In genomic region chr1:135452259-135452658, GRCm38 (mm10) we compare ENCODE assay signal across 8 mouse cellular contexts. TPM values are rescaled to one million over a fixed set of nuclear protein-coding genes. Genes with fewer than 3 reads are reported as not detected.
A peak's percentile ranks its signal among the peaks of the same experiment; 100 is the strongest.
DNase-seq lines count a peak whose midpoint lies in the region; ATAC-seq and TF ChIP-seq lines count a peak whose summit lies in the region.

No protein-coding gene starts in this region.

- TF ChIP-seq CTCF in heart, postnatal 0 days (IDR thresholded peaks at IDR 0.05; ENCODE audit: low read depth), result peak; percentile 38

- no peak for DNase-seq in heart, postnatal 0 days (ENCODE audit: low spot score)
- no peak for DNase-seq in heart, embryonic 10.5 days (ENCODE audit: low spot score)
- DNase-seq in right cerebral cortex, adult 2 months (ENCODE audit: low spot score in 2 of 2), result peak; percentile 51 to 70
- DNase-seq in right cerebral cortex, adult 18-20 months, result no peak
- DNase-seq in embryo, embryonic 10.5 days (ENCODE audit: low spot score), result peak; percentile 63
- DNase-seq in urinary bladder, postnatal 36 days (ENCODE audit: low spot score in 2 of 2), result no peak
- DNase-seq in adrenal gland, adult 2 months, result no peak

- TF ChIP-seq EP300 in heart, postnatal 0 days (IDR thresholded peaks at IDR 0.05; ENCODE audit: low read depth), result no peak

- no peak overlapping the region for H3K4me2 ChIP-seq in heart, postnatal 0 days (ENCODE audit: low read depth, low read length)
- H3K4me2 ChIP-seq in myocyte (ENCODE audit: low read depth), result no peak overlapping the region

- H3K79me2 ChIP-seq in myocyte (ENCODE audit: control insufficient read depth, insufficient read depth), result no peaks in the 10 kb centered on the region

- no peak overlapping the region for H3K4me3 ChIP-seq in heart, postnatal 0 days (ENCODE audit: low read depth, low read length)
- no peak overlapping the region for H3K4me3 ChIP-seq in heart, embryonic 10.5 days
- no peak overlapping the region for H3K4me3 ChIP-seq in myocyte

- no peaks in the 10 kb centered on the region for H3K4me1 ChIP-seq in heart, postnatal 0 days (ENCODE audit: control insufficient read depth, insufficient read depth)
- no peaks in the 10 kb centered on the region for H3K4me1 ChIP-seq in heart, embryonic 10.5 days

- H3K27me3 ChIP-seq in heart, postnatal 0 days (ENCODE audit: control insufficient read depth, insufficient read depth, low read length), result no peaks in the 10 kb centered on the region
- H3K27me3 ChIP-seq in heart, embryonic 10.5 days (ENCODE audit: insufficient read depth, poor library complexity, severe bottlenecking), result no peaks in the 10 kb centered on the region
- H3K27me3 ChIP-seq in myocyte (ENCODE audit: control insufficient read depth, insufficient read depth, insufficient read length), result no peaks in the 10 kb centered on the region

- no peak overlapping the region for H3K27ac ChIP-seq in heart, postnatal 0 days (ENCODE audit: low read depth)
- H3K27ac ChIP-seq in heart, embryonic 10.5 days, result no peak overlapping the region

- H3K36me3 ChIP-seq in heart, postnatal 0 days (replicated peaks; ENCODE audit: control insufficient read depth, insufficient read depth, low read length), result peaks cover 90% of the 10 kb centered on the region
- peaks cover 89% of the 10 kb centered on the region for H3K36me3 ChIP-seq in heart, embryonic 10.5 days
- H3K36me3 ChIP-seq in myocyte (ENCODE audit: control insufficient read depth, insufficient read depth), result peaks cover 19% of the 10 kb centered on the region

- no peak for TF ChIP-seq POLR2A in myocyte (IDR thresholded peaks at IDR 0.05; ENCODE audit: insufficient read length, low read depth)

- H3K9ac ChIP-seq in heart, postnatal 0 days (replicated peaks; ENCODE audit: low read depth, low read length), result no peak overlapping the region

- H3ac ChIP-seq in myocyte (ENCODE audit: control insufficient read depth, insufficient read length), result no peak overlapping the region

- no peaks in the 10 kb centered on the region for H3K9me3 ChIP-seq in heart, postnatal 0 days (replicated peaks; ENCODE audit: control insufficient read depth, low read length)
- no peaks in the 10 kb centered on the region for H3K9me3 ChIP-seq in heart, embryonic 10.5 days

- peak; percentile 41; the same call in 1 of the 2 replicates for ATAC-seq in heart, postnatal 0 days (ENCODE audit: insufficient read depth, low read depth)

- 55% methylated on average over 10 of the region's 10 CpGs for WGBS in heart, postnatal 0 days
- 58% methylated on average over 10 of the region's 10 CpGs for WGBS in heart, embryonic 10.5 days

TF ChIP-seq in myocyte, 11 proteins besides CTCF, POLR2A, EP300 and RAD21:
- TF ChIP-seq E2F4 (IDR thresholded peaks at IDR 0.05; ENCODE audit: insufficient read depth), result no peak
- no peak for TF ChIP-seq CEBPB (IDR thresholded peaks at IDR 0.05; ENCODE audit: insufficient read depth, poor library complexity, severe bottlenecking)
- no peak for TF ChIP-seq MYOD1 (IDR thresholded peaks at IDR 0.05; ENCODE audit: control insufficient read depth in 1 of 3, insufficient read length in 2 of 3, low read depth in 2 of 3)
- peak; percentile 0 for TF ChIP-seq POLR2AphosphoS2 (IDR thresholded peaks at IDR 0.05; ENCODE audit: insufficient read length, low read depth)
- TF ChIP-seq TCF12 (IDR thresholded peaks at IDR 0.05; ENCODE audit: insufficient read depth, poor library complexity, severe bottlenecking), result no peak
- no peak for TF ChIP-seq TCF3 (IDR thresholded peaks at IDR 0.05; ENCODE audit: insufficient read length, low read depth)
- TF ChIP-seq MAX (IDR thresholded peaks at IDR 0.05; ENCODE audit: low read depth), result no peak
- TF ChIP-seq SRF (IDR thresholded peaks at IDR 0.05; ENCODE audit: control insufficient read depth, insufficient read length, low read depth), result no peak
- no peak for TF ChIP-seq USF1 (IDR thresholded peaks at IDR 0.05; ENCODE audit: low read depth)

RNA-seq across cellular contexts. Expression of gene Ipo9, which starts 22.0 kb away (rescaled TPM):
- total RNA-seq in heart, postnatal 0 days (2014; rRNA removed; ENCODE audit: low replicate concordance), result 41.0 and 67.8 TPM in 2 replicates
- 27.7 and 32.3 TPM in 2 replicates for polyA plus RNA-seq in heart, postnatal 0 days (2015; fragmentation: Nextera tagmentation; extraction: Ambion mirVana)
- 118 and 134 TPM in 2 replicates for polyA plus RNA-seq in heart, embryonic 10.5 days (2016; fragmentation: Nextera tagmentation; extraction: Ambion mirVana)
- 55.5 TPM for polyA plus RNA-seq in myocyte (2012; fragmentation: generic; extraction: Trizol)
- 10 to 100 TPM; 58.6 to 77.5 TPM for total RNA-seq in adrenal gland, adult 2 months (2021)
- polyA plus RNA-seq in adrenal gland, adult 2 months (2012; rRNA removed), result 76.6 and 80.7 TPM in 2 replicates

Comparison
In these comparisons a context has a peak if more than half of its experiments do, and no peak if none do; other contexts are left out.
1. DNase-seq: peak in right cerebral cortex, adult 2 months (2 of 2) and embryo, embryonic 10.5 days (single experiment); none in heart, postnatal 0 days (single experiment), heart, embryonic 10.5 days (single experiment), right cerebral cortex, adult 18-20 months (single experiment), urinary bladder, postnatal 36 days (0 of 2) and adrenal gland, adult 2 months (single experiment).